Mouse (Mus musculus) heart, adult 8-10 months (tissue): ENCODE results near the gene Bcor. TPM values are rescaled to one million over a fixed set of nuclear protein-coding genes. Genes with fewer than 3 reads are reported as not detected.

ENCODE experiments used
- DNase-seq: peaks from one replicate; pipeline ENCODE4 v3.0.0; 2022; ENCODE audit warnings: low spot score
- total RNA-seq, 4 experiments: library from RNA; stranded (reverse); gene quantifications; 2 replicates each; pipeline ENCODE4 v1.2.4; 2022

Gene Bcor
- total RNA-seq, 4 experiments from 2014 or later, result 18.7 to 23.4 (median 20.5) TPM

DNA sequence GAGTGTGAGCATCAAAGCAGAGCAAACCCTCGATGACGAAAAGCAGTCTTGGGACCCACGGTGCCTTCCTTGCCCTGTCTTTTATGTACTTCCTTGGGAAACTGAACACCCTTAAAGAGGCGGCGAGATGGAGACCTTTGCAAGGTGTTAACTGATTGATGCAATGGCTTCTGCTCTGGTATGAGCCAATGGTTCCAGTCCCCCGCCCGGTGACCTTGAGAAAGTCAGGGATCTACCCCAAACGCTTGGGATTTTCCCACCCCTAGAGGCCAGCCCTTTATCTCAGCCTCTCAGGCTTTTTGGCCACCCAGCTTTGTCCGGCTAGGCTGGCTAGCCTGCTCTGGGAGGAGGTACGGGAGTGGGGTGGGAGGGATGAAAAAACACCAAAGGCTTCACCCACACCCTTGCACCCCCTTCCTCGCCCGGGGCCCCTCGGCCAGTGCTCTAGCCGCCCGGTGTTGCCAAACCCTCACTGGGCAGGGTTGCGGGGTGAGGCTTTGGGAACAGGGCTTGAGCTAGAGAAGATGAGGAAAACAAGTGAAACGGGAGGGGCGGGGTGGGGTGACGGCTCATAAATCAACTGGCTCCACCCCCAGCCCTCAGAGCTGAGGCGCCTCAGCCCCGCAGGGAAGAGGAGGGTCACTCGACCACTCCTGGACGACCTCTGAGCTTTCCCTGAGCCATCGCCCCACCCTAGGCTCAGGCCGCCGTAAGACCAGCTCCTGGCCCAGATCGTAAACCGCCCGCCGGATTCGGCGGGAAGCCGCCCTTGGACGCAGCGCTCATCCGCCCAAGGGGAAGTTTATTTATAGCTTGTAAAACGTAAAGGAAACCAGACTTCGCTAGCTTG is 154.7 kb downstream of the Bcor start:
- DNase-seq, result peak; percentile 62

GRCm38 (mm10) chrX:12004416-12004815 is 155.7 kb downstream of the Bcor start:
- no peak for DNase-seq

DNA sequence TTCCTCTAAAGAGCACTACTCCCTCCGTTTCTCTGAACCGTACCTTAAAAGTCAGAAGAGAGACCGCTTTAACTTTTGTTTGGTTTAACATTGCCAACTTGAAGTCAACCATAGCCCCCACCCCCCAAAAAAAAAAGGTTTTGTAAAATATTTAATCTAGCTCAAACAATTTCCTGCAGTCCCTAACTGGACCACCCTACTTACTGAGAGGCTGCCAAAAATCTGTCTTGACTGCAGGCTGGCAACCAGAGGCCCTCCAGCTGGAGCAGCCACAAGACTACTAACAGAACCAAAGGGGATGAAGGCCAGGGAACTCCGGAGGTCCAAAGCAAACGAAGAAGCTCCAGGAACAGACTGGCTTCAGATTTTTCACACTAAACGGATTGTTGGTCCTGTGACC is 156.2 kb downstream of the Bcor start:
- no peak for DNase-seq

- no peak for DNase-seq
Observed at GRCm38 (mm10) chrX:12003539-12003938, 156.6 kb downstream of the Bcor start.

DNA sequence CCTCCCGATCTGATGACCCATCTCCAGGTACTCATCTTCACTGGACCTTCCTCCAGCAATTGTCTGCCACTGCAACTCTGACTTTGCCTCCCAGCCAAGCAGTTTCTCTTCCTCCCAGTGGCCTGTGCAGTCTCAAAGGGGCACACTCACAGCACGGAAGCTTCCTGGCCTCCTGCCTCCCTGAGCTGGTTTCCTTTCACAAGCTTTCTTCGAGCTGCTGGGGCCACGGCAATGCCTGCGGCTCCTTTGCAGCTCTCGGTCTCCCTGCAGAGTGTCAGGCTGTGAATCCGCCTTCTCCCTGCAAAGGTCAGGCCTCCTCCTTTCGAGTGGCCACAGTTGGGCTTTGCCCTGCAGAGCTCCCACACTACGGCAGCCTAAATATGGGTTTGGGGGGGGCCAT is 157.0 kb downstream of the Bcor start:
- DNase-seq, result no peak

DNA sequence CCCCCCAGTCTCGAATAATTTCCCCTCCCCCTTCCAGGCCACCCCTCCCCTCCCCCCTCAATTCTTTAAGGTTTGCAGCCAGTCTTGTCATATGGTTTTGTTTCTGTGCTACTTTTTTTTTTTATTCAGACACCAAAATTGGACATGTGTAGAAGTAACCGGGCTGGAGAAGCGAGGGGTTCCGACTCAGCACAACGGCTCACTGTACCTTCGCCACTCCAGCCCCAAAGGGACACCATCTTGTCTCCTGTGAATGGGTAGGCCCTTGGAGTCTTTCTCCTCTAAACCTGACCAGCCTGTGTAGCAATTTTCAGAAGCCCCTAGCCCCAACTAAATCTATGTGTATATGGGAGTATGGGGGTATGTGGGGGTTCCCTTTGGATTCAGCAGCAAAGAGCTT is 157.6 kb downstream of the Bcor start:
- DNase-seq, result no peak

DNA sequence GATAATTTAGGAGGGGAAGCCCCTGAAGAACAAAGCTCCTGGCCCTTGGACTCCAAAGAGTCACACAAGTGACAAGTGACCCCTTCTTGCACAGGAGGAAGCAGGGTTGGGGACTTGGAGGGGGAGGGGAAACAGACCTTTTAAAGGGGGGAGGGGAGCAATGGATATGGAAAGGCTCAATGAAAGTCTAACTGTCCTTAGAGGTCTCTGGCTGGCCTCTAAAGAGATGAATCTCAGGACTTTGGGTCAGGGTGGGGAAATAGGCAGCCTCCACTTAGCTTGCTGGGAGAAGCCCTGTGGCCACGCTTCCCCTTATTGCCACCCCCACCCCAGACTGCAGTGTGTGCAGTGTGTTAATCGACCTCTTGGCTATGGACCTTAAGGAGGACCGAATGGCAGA is 158.2 kb downstream of the Bcor start:
- DNase-seq, result no peak

- DNase-seq, result no peak
Observed at GRCm38 (mm10) chrX:12001336-12001735, 158.8 kb downstream of the Bcor start.

- DNase-seq, result no peak
Observed at GRCm38 (mm10) chrX:12000620-12001019, 159.5 kb downstream of the Bcor start.

- DNase-seq, result no peak
Observed at GRCm38 (mm10) chrX:11999951-12000350, 160.2 kb downstream of the Bcor start.

DNA sequence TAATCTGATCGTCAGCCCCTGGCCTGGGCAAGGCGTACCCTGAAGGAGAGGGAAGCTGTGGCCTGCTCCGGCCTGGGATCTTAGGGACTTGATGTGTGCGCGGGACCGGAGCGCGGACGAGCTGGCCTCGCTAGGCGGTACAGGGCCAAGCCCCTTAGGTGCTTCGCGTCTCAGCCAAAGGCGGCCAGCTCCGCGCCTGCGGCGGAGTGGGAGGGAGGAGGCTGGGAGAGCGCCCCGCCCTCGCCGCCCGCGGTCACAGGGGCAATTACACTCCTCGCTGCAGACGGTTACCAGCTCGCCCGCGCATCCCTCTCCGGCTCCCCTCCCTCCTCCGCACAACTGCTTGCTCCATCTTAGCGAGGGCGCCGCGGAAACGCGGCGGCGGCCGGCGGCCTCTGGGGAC is 161.2 kb downstream of the Bcor start:
- peak; percentile 38 for DNase-seq

DNA sequence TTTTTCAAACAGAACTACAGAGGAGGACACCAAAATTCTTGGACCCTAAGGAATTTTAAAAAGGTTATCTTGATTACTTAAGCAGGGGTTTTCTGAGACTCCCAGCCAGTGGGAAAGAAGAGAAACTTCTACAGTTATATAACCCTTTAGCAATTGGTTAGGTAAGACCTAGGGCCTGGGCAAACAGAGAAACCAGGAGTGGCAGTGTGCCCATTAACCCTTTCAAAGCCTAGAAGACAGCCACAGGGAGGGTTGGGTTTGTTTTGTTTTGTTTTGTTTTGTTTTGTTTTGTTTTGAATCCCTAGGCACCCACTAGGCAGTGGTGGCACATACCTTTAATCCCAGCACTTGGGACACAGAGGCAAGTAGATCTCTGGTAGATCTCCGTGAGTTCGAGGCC is 163.3 kb downstream of the Bcor start:
- DNase-seq, result no peak

DNA sequence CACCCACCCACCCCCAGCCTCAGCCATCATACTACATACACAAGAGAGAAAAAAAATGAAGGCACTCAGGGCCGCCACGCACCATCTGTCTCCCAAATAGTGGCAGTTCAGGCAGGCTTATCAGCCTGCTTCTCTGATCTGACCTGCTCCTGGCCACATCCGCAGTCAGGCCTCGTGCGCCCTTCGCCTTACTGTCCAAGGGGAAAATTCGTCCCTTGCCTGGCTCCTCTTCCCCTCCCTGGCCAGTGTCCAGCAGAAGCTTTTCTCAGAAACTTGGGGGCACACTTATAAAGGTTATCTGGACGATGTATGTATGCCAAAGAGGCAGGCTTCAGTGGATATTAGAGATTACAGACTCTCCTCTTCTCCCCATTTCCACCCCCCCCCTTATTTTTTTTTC is 163.7 kb downstream of the Bcor start:
- no peak for DNase-seq

GRCm38 (mm10) chrX:11993641-11994419 is 166.3 kb downstream of the Bcor start:
- no peak for DNase-seq

DNA sequence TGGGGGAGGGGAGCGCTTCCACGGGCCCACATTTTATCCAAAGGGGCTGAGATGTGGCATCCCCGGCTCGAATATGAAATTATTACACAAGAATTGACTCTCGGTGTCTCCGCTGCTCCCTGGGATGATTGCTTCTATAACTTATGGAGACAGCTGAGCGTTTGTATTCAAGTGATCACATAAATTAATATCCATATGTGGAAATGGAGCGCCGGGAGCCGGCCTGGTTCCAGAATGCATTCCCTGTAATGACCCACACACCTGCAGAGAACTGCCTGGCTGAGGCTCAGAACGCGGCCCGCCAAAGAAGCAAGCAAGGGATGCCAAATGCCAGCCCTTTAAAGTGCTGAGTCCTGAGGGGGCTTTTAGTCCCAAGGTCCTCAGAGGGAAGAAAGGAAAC is 170.7 kb downstream of the Bcor start:
- no peak for DNase-seq

DNA sequence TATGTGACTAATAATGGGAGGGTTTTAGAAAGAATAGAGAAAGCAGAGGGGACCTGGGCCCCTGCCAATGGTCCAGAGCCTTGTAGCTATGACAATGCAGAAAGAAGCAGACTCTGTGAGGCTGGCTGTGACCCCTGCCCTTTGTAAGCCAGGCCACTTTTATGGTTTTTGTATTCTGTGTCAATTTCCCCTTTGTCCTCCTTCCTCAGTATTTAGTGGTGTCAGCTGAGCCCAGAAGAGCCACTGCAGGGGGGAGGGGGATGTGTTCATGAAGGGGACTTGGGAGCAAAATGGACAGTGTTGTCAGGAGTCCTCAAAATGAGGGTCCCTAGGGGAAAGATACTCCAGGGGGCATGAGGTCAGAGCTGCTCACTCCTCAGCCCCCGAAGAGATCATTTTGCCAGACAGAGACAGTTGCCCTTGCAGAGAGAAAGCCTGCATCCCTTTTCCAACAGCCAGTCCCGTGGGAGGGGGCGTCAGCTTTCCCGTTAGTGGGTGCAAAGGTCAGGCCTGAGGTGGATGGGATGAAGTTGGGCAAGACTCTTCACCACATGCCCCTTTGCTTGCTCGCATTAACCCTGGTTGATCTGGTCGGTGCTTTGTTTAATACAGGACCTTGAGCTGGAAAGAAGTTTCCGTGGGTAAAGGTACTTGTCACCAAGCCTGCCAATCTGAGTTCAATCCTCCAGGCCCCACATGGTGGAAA is 171.8 kb downstream of the Bcor start:
- no peak for DNase-seq

DNA sequence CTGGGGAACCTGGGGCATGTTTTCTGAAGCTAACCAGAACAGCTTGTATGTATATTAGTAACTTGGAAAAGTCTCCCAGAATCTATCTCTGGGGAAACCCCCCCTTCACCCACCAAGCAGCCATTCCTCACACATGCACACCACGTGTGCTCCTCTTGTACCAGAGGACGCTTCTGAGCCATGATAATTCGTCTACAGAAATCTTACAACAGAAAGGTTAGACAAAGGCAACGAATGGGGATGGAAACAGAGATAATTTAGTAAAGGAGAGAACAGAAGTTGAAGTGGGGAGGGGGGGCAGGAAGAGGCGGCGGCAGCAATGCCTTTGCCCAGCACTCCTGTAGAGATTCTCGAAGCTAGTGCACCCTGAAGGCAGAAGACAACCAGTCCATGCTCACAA is 172.6 kb downstream of the Bcor start:
- no peak for DNase-seq
